Mouse (Mus musculus): ENCODE data around the gene Spty2d1.

DNA sequence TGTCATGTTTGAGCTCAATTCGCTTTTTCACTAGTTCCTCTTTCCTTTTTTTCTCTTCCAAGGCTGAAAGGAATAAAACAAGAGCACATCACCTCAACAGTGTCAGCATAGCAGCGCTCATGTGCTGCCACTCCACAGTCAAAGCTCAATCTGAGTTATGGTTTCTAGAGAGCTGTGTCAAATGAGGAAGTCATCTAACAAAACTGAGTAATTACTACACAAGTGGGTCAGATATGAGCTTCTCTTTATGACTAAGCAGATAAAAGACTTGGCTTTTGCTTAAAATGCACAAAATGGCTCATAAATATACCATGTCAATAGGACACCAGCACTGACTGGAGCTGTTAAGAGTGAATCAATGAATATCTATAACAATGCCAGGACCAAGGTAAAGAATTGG lies 9.3 kb downstream of the Spty2d1 start:
- TF ChIP-seq CTCF (conservative IDR thresholded peaks at IDR 0.05; ENCODE audit: low read length) (no peak), POU5F1 (IDR thresholded peaks at IDR 0.05; ENCODE audit: borderline replicate concordance, low read length) (no peak)
